Mouse (Mus musculus) liver, postnatal 0 days (tissue): ENCODE data around the gene Lamb2. TPM values are rescaled to one million over a fixed set of nuclear protein-coding genes. Genes with fewer than 3 reads are reported as not detected.

Experiments used
- ATAC-seq: fragments of 200-750 bp; cut with Nextera tagmentation; 2 replicates; pipeline ENCODE4 v1.8.0; 2017; ENCODE audit warnings: mild to moderate bottlenecking, moderate library complexity
- DNase-seq: peaks from one replicate; pipeline ENCODE4 v3.0.0-alpha.2; 2016
- H3K27ac ChIP-seq: fragments of 300-500 bp; sonication (generic); 2 replicates; pipeline ENCODE4 v1.5.1; 2014; ENCODE audit warnings: antibody characterized with exemption, moderate library complexity, mild to moderate bottlenecking, low read depth
- H3K27me3 ChIP-seq: fragments of 300-500 bp; sonication (generic); 2 replicates; pipeline ENCODE4 v1.6.1; 2014; ENCODE audit warnings: low read length, control low read depth, mixed read lengths; ENCODE audit not compliant: insufficient read depth
- H3K36me3 ChIP-seq: fragments of 300-500 bp; sonication (generic); replicated peaks from 2 replicates; pipeline ENCODE4 v1.6.1; 2014; ENCODE audit warnings: mild to moderate bottlenecking, control low read depth, low read length, moderate library complexity, mixed read lengths; ENCODE audit not compliant: insufficient read depth
- H3K4me1 ChIP-seq: fragments of 300-500 bp; sonication (generic); 2 replicates; pipeline ENCODE4 v1.6.1; 2014; ENCODE audit warnings: antibody characterized with exemption, mild to moderate bottlenecking, control low read depth; ENCODE audit not compliant: insufficient read depth
- H3K4me2 ChIP-seq: fragments of 300-500 bp; sonication (generic); 2 replicates; pipeline ENCODE4 v1.6.1; 2014; ENCODE audit warnings: low read depth, mild to moderate bottlenecking, low read length, moderate library complexity, mixed read lengths
- H3K4me3 ChIP-seq: fragments of 300-500 bp; sonication (generic); 2 replicates; pipeline ENCODE4 v1.5.1; 2014; ENCODE audit warnings: low read depth, low read length
- H3K9ac ChIP-seq: fragments of 300-500 bp; sonication (generic); replicated peaks from 2 replicates; pipeline ENCODE4 v1.6.1; 2014; ENCODE audit warnings: mild to moderate bottlenecking, moderate library complexity
- H3K9me3 ChIP-seq: fragments of 300-500 bp; sonication (generic); 2 replicates; pipeline ENCODE4 v1.6.1; 2016; ENCODE audit warnings: mild to moderate bottlenecking, control low read depth, low read length, mixed read lengths
- CTCF ChIP-seq: sonication (generic); IDR thresholded peaks from 2 replicates; pipeline ENCODE4 v1.5.1; 2016; ENCODE audit warnings: antibody characterized with exemption, low read depth
- EP300 ChIP-seq: IDR thresholded peaks from 2 replicates; pipeline ENCODE4 v1.6.1; 2016; ENCODE audit warnings: antibody characterized with exemption, low read depth, mild to moderate bottlenecking
- WGBS: fragments of 180-500 bp; shearing (Covaris S2); extraction: QIAGEN DNeasy Blood & Tissue Kit; methylation state at CpG from one replicate; pipeline ENCODE4 v1.1.7; 2014; ENCODE audit not compliant: insufficient replicate concordance; 5-methylcytosine and 5-hydroxymethylcytosine counted together
- polyA plus RNA-seq: library from polyadenylated mRNA; unstranded; fragments of >200 nt; fragmentation: Nextera tagmentation; extraction: Ambion mirVana; gene quantifications from 2 replicates; pipeline ENCODE4 v1.2.1, GENCODE M21; 2015

Gene Lamb2
- polyA plus RNA-seq, 1 experiment from 2014 or later, result 3.9 TPM

GRCm38 (mm10) chr9:108489215-108489614 is 9.7 kb downstream of the Lamb2 start:
- H3K36me3 ChIP-seq, result peaks cover 27% of the 10 kb centered on the region
- no peak for TF ChIP-seq CTCF
- H3K4me1 ChIP-seq, result peaks cover 20% of the 10 kb centered on the region
- no peaks in the 10 kb centered on the region for H3K9me3 ChIP-seq
- H3K27ac ChIP-seq, result peak overlapping the region; percentile 99; the same call in 1 of the 2 replicates
- ATAC-seq, result no peak
- no peak overlapping the region for H3K4me2 ChIP-seq
- 92% methylated on average over 20 of the region's 20 CpGs for WGBS
- no peak for DNase-seq
- H3K27me3 ChIP-seq, result no peaks in the 10 kb centered on the region
- no peak overlapping the region for H3K4me3 ChIP-seq
- no peak overlapping the region for H3K9ac ChIP-seq

- Histone ChIP-seq H3K27ac (peak overlapping the region; percentile 99), H3K4me3 (peak overlapping the region; percentile 88), H3K9ac (peak overlapping the region; percentile 97; the same call in 1 of the 2 replicates), H3K4me2 (peak overlapping the region; percentile 90), H3K36me3 (peaks cover 34% of the 10 kb centered on the region), H3K27me3 (no peaks in the 10 kb centered on the region), H3K4me1 (peaks cover 20% of the 10 kb centered on the region), H3K9me3 (no peaks in the 10 kb centered on the region)
- no peak for DNase-seq
- WGBS, result 66% methylated on average over 26 of the region's 26 CpGs
- no peak for ATAC-seq
- TF ChIP-seq CTCF (no peak), EP300 (no peak)
Measured at GRCm38 (mm10) chr9:108489702-108490558, 10.4 kb downstream of the Lamb2 start.

GRCm38 (mm10) chr9:108490559-108491285 is 11.2 kb downstream of the Lamb2 start, which contains the start of gene Usp19:
TSS of gene Usp19 (plus strand) at chr9:108490602.
- WGBS, result under 1% methylated on average over 69 of the region's 69 CpGs
- Histone ChIP-seq H3K9me3 (no peaks in the 10 kb centered on the region), H3K9ac (peak within 1 kb of the TSS; percentile 97), H3K4me2 (peak within 1 kb of the TSS; percentile 90), H3K36me3 (peaks cover 40% of the 10 kb centered on the region), H3K4me1 (peaks cover 20% of the 10 kb centered on the region), H3K4me3 (peak within 1 kb of the TSS; percentile 88), H3K27me3 (no peaks in the 10 kb centered on the region), H3K27ac (peak within 1 kb of the TSS; percentile 99)
- ATAC-seq (peak; percentile 96), DNase-seq (peak; percentile 95)
- TF ChIP-seq CTCF (no peak), EP300 (peak; percentile 67; the same call in 1 of the 2 replicates)

- Histone ChIP-seq H3K36me3 (peaks cover 42% of the 10 kb centered on the region), H3K9me3 (no peaks in the 10 kb centered on the region), H3K9ac (peak overlapping the region; percentile 97), H3K4me1 (peaks cover 20% of the 10 kb centered on the region), H3K27me3 (no peaks in the 10 kb centered on the region), H3K27ac (peak overlapping the region; percentile 99), H3K4me3 (peak overlapping the region; percentile 88), H3K4me2 (peak overlapping the region; percentile 90)
- TF ChIP-seq CTCF, result no peak
- TF ChIP-seq EP300, result no peak
- WGBS, result 3% methylated on average over 12 of the region's 12 CpGs
- no peak for ATAC-seq
- no peak for DNase-seq
Measured at GRCm38 (mm10) chr9:108491286-108491580, 11.7 kb downstream of the Lamb2 start.

- Histone ChIP-seq H3K27ac (peak overlapping the region; percentile 99), H3K9me3 (no peaks in the 10 kb centered on the region), H3K4me1 (peaks cover 20% of the 10 kb centered on the region), H3K9ac (peak overlapping the region; percentile 97), H3K36me3 (peaks cover 51% of the 10 kb centered on the region), H3K4me2 (peak overlapping the region; percentile 90), H3K27me3 (no peaks in the 10 kb centered on the region), H3K4me3 (peak overlapping the region; percentile 88)
- TF ChIP-seq CTCF, result no peak
- no peak for TF ChIP-seq EP300
- ATAC-seq, result no peak
- WGBS, result 68% methylated on average over 16 of the region's 16 CpGs
- DNase-seq, result peak; percentile 33
Measured at GRCm38 (mm10) chr9:108492043-108492750, 12.7 kb downstream of the Lamb2 start.

- Histone ChIP-seq H3K36me3 (peaks cover 61% of the 10 kb centered on the region), H3K4me3 (no peak overlapping the region), H3K9ac (no peak overlapping the region), H3K27me3 (no peaks in the 10 kb centered on the region), H3K4me2 (no peak overlapping the region), H3K9me3 (no peaks in the 10 kb centered on the region), H3K27ac (no peak overlapping the region), H3K4me1 (peaks cover 20% of the 10 kb centered on the region)
- ATAC-seq, result no peak
- TF ChIP-seq EP300, result no peak
- no peak for TF ChIP-seq CTCF
- 90% methylated on average over 8 of the region's 8 CpGs for WGBS
- DNase-seq, result no peak
Measured at GRCm38 (mm10) chr9:108493246-108493645, 13.7 kb downstream of the Lamb2 start.
